Mouse (Mus musculus): Measurements from ENCODE around the gene B430305J03Rik.

B430305J03Rik gene

GRCm38 (mm10) chr3:61348036-61348614 is 17.6 kb downstream of the B430305J03Rik start:
- no peak for DNase-seq

- DNase-seq, result peak; percentile 31
These were observed 20.1 kb downstream of the B430305J03Rik start for GRCm38 (mm10) chr3:61345636-61346035.

- peak; percentile 84 for DNase-seq
These were observed 21.7 kb downstream of the B430305J03Rik start for GRCm38 (mm10) chr3:61344031-61344430.

GRCm38 (mm10) chr3:61340321-61340720 is 25.4 kb downstream of the B430305J03Rik start:
- peak; percentile 79 for DNase-seq

GRCm38 (mm10) chr3:61337230-61337629 is 28.5 kb downstream of the B430305J03Rik start:
- DNase-seq, result no peak

- DNase-seq, result no peak
These were observed 29.5 kb downstream of the B430305J03Rik start for GRCm38 (mm10) chr3:61336205-61336604.

- no peak for DNase-seq
These were observed 44.1 kb downstream of the B430305J03Rik start for GRCm38 (mm10) chr3:61321632-61322031.

- no peak for DNase-seq
These were observed 45.7 kb downstream of the B430305J03Rik start for GRCm38 (mm10) chr3:61320031-61320430.

- no peak for DNase-seq
These were observed 50.7 kb downstream of the B430305J03Rik start for GRCm38 (mm10) chr3:61315002-61315401.
